Mouse (Mus musculus): Measurements from ENCODE around the gene Olfr98.
A peak's percentile ranks its signal among the peaks of the same experiment; 100 is the strongest.
"Not testable (repeated sequence)": the region's sequence is repeated elsewhere in the genome, so short reads cannot be mapped to it uniquely, and the experiment has no call there.

The Olfr98 gene

DNA sequence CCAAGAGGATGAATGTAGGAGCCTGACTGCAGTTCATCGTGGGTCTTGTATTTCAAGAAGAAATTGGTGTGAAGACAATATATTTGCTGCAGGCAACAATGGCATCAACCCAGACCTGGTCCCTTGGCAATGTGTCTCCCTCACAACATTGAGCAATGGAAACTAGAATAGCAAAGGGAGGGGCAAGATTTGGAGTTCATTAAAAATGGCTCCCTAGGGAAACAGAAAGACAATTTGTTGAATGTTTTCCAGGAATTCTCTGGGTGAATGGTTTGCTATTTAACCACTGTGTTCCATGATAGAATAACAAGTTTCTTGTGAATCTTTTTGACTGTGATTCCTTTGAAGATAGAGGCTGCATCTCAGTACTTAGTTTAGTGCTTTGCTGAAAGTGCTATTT, at the start of gene Olfr98:
Gene Olfr98 (minus strand): TSS at position 124 of the 400 bp plus-strand sequence.
- DNase-seq (ENCODE audit: low read depth): no peak

DNA sequence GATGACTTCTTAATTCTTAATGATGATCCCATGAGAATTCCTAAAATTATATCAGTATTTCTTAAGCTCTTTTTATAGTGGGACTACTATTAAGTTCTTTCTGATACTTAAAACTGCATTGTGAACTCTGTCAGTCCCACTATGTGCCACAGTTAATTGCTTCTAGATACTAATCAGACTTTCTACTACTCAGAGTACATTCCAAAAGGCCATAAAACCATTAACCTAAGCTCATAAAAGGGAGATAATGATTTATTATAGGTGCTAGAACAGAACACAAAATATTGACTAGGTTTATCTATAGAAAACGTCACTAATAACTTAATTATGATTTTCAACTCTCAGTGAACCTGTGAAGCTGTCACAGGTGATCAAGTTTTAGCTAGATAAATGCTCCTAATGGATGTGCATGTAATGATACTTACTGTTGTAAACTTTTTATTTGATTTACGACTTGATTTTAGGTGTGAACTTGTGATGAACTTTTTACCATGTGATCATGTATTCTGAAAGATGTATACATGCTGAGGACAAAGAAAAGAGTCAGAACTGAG, 46.7 kb upstream of the Olfr98 start:
- no peak for DNase-seq (ENCODE audit: low read depth)

DNA sequence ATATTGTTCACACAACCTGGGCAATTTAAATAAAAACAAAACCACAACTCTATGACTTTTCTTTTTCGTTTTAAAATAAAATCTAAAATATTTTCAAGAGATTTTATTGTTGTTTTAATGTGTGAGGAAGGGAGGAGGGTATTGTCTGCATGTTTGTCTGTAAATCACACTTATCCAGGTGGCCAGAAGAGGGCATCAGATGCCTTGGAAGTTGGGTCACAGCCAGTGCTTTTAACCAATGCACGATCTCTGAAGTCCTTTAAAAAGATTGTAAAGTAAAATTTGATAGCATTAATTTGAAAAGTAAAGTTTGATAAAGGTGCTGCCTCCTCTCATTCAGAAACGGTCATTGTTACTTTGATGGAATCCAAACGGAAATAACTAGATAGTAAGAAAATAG, 44.9 kb upstream of the Olfr98 start:
- DNase-seq (ENCODE audit: low read depth): no peak

DNA sequence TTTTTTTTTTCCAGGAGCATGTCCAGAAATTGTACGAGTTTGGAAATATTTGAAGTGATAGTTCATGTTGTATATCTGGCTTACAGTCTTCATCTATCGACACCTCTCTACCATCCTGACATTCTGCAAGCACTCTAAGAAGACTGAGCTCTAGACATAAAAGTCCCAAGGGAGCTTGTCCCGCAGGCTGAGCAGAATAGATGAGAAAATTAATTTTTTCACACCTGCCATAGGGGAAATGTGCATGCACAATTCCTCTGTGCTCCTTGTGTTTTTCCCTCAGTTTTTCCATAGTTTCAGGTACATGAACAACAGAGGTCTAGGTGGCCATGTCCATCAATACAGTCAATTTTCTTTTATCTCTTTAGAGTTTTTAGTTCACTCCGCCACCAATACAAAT, 40.7 kb upstream of the Olfr98 start, which contains the start of gene Olfr101:
Gene Olfr101 (minus strand): TSS at position 101 of the 400 bp plus-strand sequence.
- no peak for DNase-seq (ENCODE audit: low read depth)

DNA sequence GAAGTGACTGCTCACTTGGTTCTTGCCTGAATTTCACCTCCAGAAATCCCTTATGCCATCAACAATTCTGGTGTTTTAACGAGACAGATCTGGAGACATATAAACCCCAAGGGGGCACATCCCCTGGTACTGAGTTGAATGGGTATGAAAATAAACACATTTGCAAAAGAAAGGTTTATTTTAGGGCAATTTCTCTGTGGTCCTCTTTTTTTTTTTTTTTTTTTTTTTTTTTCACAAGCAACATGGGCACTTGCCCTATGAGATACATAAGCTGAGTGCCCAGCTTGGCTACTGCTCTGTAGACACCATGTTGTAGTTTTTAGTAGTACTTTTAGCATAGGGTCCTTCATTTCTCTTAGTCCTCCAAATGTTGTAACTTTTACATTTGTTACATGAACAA, 19.8 kb upstream of the Olfr98 start, which contains the start of gene Olfr99:
Gene Olfr99 (minus strand): TSS at position 101 of the 400 bp plus-strand sequence.
- no peak for DNase-seq (ENCODE audit: low read depth)

DNA sequence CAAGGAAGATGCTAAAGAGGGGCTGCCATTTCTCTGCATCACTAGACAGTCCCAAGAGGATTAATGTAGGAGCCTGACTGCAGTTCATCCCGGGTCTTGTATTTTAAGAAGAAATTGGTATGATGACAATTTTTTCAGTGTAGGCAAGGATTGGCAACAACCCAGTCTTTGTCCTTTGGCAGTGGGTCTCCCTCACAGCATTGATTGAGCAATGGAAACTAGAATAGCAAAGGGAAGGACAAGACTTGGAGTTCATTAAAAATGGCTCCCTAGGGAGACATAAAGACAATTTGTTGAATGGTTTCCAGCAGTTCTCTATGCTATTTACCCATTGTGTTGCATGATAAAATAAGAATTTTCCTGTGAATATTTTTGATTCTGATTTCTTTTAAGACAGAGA, 16.8 kb upstream of the Olfr98 start:
- no peak for DNase-seq (ENCODE audit: low read depth)

DNA sequence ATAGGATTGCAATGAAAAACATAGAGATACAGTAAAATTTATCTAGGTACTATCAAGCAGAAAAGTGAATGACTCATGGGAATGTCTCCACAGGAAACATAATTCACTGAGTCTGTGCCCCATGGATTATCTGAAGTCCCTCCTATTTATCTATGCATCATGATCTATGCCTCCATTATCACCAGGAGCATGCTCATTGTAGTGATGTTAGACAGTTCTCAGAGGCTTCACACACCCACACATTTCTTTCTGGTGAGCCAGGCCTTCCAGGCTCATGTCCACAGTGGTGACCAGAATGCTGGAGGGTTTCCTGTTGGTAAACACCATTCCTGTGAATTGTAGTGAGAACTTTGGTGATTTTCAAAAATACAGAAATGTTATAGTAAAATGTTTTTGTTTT, 13.0 kb upstream of the Olfr98 start:
- DNase-seq (ENCODE audit: low read depth): no peak

DNA sequence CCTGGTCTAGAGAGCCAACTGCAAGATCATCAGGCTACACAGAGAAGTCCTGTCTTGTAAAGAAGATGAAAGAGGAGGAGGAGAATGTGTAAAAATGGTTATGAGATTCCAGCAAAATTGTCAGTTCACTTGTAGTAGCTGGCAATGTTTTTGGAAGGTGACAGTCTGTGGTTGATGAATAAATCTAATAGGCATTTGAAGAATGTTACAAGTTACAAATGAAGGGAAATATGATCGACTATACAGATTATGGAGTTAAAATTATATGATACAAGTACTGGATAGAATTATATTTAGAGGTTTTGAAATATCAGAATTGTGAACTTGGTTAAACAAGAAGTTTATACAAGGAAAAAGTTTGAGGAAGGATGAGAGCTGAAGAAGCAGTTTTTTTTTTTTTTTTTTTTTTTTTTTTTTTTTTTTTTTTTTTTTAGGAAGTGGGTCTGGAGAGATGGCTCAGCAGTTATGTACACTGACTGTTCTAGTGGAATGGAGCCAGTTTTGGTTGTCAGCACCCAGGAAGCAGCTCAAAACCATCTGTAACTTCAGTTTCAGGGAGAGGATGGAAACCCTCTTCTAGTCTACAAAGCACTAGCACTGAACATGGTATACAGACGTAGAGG, 12.2 kb upstream of the Olfr98 start:
- no peak for DNase-seq (ENCODE audit: low read depth)

DNA sequence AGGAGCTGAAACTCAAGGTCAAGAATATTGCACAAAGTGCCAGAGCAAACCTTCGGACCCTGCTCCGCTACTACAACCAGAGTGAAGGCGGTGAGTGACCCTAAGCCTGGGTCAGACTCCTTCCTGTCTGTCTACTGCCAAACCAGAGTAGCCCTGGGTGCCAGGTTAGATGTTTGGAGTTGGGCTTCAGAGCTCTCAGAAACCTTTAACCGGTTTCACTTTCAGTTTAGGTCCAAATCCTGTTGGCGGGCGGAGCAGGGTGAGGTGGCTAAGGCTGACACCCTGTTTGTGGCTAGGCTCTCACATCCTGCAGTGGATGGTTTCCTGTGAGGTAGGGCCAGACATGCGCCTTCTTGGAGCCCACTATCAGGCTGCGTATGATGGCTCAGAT, 7.1 kb upstream of the Olfr98 start:
- DNase-seq (ENCODE audit: low read depth): no peak

DNA sequence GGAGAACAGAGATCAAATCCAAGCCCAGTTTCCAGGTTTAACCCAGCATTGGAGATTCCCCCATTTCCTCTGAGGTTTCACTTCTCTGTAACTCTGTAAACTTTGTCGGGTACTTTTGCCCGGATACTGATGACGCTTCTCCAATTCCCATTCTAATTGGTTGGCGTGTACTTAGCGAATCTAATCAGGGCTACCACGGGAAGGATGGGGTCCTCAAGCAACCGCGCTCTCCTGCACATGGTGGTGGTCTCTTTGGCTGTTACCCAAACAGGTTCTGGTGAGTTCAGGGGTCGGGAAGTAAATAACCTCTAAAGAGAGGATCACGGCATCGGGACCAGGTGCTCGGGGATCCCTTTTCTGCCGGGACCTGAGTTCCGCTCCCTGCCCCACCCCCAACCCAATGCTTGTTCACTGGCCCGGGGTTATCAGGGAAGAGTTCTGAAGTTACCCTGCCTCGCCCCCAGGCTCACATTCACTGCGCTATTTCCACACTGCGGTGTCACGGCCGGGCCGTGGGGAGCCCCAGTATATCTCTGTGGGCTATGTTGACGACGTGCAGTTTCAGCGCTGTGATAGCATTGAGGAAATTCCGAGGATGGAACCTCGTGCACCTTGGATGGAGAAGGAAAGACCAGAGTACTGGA, 6.6 kb upstream of the Olfr98 start, which contains the start of gene H2-M3:
Gene H2-M3 (plus strand): TSS at position 163 of the 644 bp plus-strand sequence.
- DNase-seq (ENCODE audit: low read depth): peak; percentile 76

DNA sequence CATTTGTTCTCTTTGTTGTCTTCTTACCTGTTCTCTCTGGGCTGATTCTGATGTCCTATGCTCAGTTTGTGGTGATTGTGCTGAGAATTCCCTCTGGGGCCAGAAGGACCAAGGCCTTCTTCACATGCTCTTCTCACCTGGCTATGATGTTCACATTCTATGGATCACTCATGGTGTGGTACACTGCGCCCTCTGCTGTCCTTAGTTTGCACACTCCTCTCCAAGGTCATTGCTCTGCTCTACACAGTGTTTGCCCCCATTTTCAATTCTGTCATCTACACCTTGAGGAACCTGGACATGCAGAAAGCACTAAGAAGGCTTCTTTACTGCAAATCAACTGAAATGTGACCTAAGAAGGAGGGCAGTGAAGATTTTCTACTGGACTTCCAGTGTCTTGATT, 13.0 kb downstream of the Olfr98 start:
- DNase-seq (ENCODE audit: low read depth): no peak

DNA sequence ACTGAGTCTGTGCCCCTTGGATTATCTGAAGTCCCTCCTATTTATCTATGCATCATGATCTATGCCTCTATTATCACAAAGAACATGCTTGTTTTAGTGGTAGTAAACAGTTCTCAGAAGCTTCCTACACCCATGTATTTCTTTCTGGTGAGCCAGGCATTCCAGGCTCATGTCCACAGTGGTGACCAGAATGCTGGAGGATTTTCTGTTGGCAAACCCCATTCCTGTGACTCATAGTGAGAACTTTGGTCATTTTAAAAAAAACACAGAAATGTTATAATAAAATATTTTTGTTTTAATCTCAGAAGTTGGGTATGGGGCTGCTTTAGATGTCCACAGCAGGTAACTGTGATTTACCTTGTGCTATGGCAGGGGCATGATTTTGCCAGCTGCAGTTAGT, 14.1 kb downstream of the Olfr98 start:
- no peak for DNase-seq (ENCODE audit: low read depth)

DNA sequence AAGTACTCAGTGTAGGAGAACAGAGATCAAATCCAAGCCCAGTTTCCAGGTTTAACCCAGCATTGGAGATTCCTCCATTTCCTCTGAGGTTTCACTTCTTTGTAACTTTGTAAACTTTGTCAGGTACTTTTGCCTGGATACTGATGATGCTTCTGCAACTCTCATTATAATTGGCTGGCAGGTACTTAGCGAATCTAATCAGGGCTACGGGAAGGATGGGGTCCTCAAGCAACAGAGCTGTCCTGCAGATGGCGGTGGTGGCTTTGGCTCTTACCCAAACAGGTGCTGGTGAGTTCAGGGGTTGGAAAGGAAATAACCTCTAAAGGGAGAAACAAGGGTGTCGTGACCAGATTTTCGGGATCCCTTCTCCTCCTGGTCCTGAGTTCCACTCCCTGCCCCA, 16.8 kb downstream of the Olfr98 start:
- no peak for DNase-seq (ENCODE audit: low read depth)

DNA sequence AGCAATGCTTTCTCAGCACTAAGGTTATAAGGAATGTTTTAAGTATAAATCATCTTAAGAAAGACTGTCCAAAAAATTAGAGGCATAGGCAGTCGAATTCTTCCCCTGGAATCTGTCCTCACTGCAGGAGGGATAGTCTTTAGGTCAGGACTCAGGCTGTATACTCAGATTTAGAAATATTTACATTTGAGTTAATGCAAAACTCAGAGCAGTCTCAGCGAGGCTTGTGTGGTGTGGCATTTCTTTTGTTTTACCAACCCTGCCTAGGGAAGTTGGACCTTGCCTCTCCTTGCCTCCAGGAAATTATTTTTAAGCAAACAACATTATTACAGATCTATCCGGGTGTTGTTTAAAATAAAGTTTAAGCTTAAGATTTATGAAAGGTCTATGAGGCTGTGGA, 21.4 kb downstream of the Olfr98 start:
- no peak for DNase-seq (ENCODE audit: low read depth)

DNA sequence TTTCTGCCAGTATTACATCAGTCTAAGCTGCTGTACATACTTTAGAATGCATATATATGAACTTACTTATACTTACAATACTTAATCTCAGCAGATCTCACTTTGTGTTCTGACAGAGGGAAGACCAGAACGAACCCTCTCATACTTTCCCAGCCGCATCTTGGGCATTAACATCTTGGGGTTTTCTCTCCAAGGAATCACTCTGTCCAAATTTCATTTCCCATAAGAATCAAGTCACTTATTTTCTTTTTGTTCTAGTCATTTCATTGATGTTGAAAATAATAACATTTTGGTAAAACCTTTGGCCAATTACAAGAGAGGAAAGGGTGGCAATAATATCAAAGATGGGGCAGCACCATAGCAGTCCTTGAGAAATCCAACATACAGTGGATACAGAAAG, 26.3 kb downstream of the Olfr98 start, which contains the start of gene Olfr97:
Gene Olfr97 (minus strand): TSS at position 101 of the 400 bp plus-strand sequence.
- not testable (repeated sequence) for DNase-seq (ENCODE audit: low read depth)

DNA sequence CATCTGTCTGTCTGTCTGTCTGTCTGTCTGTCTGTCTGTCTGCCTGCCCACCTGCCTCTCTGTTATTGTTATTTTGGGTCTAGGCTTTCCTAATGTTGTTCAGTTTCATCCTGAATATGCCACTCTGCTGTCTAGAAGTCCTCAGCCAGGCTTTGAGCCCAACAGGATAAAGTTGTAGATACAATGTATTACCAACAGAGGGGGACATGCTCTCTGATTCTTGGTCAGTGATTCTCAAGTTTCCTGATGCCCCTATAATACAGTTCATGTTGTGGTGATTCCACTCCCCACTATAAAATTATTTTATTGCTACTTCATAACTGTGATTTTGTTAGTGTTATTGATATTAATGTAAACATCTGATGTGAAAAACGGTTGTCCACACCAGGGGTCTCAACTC, 41.7 kb downstream of the Olfr98 start:
- DNase-seq (ENCODE audit: low read depth): no peak

DNA sequence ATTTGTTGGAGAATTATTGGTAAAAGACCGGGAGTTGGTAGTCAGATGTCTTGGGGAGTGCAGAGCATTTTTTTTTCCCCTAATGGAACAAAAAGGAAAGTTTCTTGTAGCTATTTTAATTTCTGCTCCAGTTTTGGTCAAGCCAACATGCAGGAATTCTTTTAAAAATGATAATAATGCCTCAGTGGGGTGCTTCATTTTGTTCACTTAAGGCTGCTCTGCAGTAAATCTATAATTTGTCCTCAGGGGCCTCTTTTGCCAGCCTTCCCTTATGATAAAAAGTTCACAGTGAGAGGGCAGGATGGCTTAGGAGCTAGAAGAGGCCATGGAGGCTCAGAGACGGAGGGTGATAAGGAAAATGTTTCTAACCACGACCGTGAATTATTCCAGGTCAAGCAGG, 43.7 kb downstream of the Olfr98 start, which contains the start of gene Olfr96:
Gene Olfr96 (plus strand): TSS at position 301 of the 400 bp plus-strand sequence.
- DNase-seq (ENCODE audit: low read depth): no peak

DNA sequence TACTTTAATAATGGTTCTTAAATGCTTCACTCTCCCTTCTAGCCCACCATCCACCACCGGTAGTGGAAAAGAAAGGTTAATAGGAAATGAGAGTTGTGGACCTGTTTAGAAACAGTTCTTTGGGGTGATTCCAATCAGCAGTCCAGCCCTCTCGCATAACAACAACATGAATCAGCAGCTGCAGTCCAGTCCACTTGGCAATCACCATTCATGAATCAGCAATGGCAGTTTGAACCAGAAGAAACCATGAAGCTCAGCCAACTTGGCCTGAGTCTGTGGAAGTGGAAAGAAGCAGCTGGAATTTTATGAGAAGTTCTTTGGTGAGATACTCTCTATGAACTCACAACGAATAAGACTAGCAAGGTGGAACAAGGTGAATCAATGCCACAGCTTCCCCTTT, 45.1 kb downstream of the Olfr98 start:
- no peak for DNase-seq (ENCODE audit: low read depth)

DNA sequence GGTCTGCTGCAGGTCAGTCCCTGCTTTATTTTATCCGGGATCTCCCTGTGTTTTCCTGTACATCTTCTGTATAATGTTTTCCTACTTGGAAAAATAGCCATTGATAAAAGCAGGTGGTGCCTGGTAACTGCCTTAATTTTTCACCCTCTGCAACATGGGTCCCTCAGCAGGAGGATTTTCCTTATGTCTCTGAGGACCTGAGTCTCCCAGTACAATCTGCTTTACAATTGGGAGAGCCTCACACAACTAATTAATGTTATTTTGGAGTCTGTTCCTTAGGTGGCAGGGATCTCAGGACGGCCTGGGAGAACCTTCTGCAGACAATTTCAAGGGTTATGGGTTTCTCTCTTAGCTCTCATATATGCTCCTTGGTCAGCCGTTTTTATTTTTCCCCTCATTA, 50.5 kb downstream of the Olfr98 start, which contains the start of gene Olfr95:
Gene Olfr95 (minus strand): TSS at position 101 of the 400 bp plus-strand sequence.
- no peak for DNase-seq (ENCODE audit: low read depth)
